Mouse (Mus musculus): Measurements from ENCODE around the gene Fam20c. TPM values are rescaled to one million over a fixed set of nuclear protein-coding genes. Genes with fewer than 3 reads are reported as not detected.
A peak's percentile ranks its signal among the peaks of the same experiment; 100 is the strongest.

The Fam20c gene
- polyA plus RNA-seq, 1 experiment from 2014 or later: 50.3 TPM

- ATAC-seq (ENCODE audit: low read depth): no peak
- Histone ChIP-seq H3K4me1 (replicated peaks) (peaks cover 23% of the 10 kb centered on the region), H3K27me3 (no peaks in the 10 kb centered on the region), H3K4me3 (no peak overlapping the region), H3K4me2 (no peak overlapping the region), H3K9me3 (no peaks in the 10 kb centered on the region), H3K36me3 (no peaks in the 10 kb centered on the region), H3K27ac (replicated peaks) (no peak overlapping the region), H3K9ac (no peak overlapping the region)
- 78% methylated on average over 3 of the region's 3 CpGs for WGBS
Observed at GRCm38 (mm10) chr5:138740150-138740549, 14.2 kb upstream of the Fam20c start.

DNA sequence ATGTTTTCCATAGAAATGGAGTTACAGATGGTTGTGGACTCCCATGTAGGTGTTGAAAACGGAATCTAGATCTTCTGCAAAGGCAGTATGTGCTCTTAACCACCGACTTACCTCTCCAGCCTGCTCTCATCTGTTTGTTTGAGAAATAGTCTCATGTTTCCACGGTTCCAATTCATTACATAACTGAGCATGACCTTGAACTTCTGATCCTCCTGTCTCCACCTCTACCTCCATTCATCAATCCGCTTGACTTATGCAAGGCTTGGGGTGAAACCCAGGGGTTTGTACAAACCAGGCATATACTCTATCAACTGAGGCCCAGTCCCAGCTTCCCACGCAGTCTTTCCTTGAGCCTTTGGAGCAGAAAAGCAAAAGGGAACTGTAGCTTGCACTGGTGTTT, 12.8 kb upstream of the Fam20c start:
- no peak overlapping the region for H3K9ac ChIP-seq
- H3K4me1 ChIP-seq (replicated peaks): peaks cover 23% of the 10 kb centered on the region
- ATAC-seq (ENCODE audit: low read depth): no peak
- no peak overlapping the region for H3K4me3 ChIP-seq
- no peaks in the 10 kb centered on the region for H3K36me3 ChIP-seq
- H3K27ac ChIP-seq (replicated peaks): peak overlapping the region; percentile 62
- H3K27me3 ChIP-seq: no peaks in the 10 kb centered on the region
- WGBS: 75% methylated on average over 5 of the region's 5 CpGs
- no peaks in the 10 kb centered on the region for H3K9me3 ChIP-seq
- H3K4me2 ChIP-seq: no peak overlapping the region

GRCm38 (mm10) chr5:138742281-138742680, 12.0 kb upstream of the Fam20c start:
- 50% methylated on average over 5 of the region's 5 CpGs for WGBS
- ATAC-seq (ENCODE audit: low read depth): peak; percentile 73; the same call in 1 of the 2 replicates

GRCm38 (mm10) chr5:138743631-138744030, 10.7 kb upstream of the Fam20c start:
- no peak overlapping the region for H3K9ac ChIP-seq
- ATAC-seq (ENCODE audit: low read depth): no peak
- WGBS: 68% methylated on average over 2 of the region's 2 CpGs
- H3K27ac ChIP-seq (replicated peaks): no peak overlapping the region
- no peaks in the 10 kb centered on the region for H3K9me3 ChIP-seq
- no peak overlapping the region for H3K4me3 ChIP-seq
- H3K4me1 ChIP-seq (replicated peaks): peaks cover 23% of the 10 kb centered on the region
- 0 out of 2 replicates have a peak, but pooled peaks cover 4% of the 10 kb centered on the region for H3K27me3 ChIP-seq
- no peaks in the 10 kb centered on the region for H3K36me3 ChIP-seq
- no peak overlapping the region for H3K4me2 ChIP-seq

More at GRCm38 (mm10) chr5:138742281-138742680, 12.0 kb upstream of the Fam20c start:
- no peaks in the 10 kb centered on the region for H3K36me3 ChIP-seq
- peaks cover 23% of the 10 kb centered on the region for H3K4me1 ChIP-seq (replicated peaks)
- no peak overlapping the region for H3K4me2 ChIP-seq
- no peak overlapping the region for H3K9ac ChIP-seq
- H3K4me3 ChIP-seq: no peak overlapping the region
- H3K27ac ChIP-seq (replicated peaks): peak overlapping the region; percentile 62
- H3K27me3 ChIP-seq: 0 out of 2 replicates have a peak, but pooled peaks cover under 1% of the 10 kb centered on the region
- H3K9me3 ChIP-seq: no peaks in the 10 kb centered on the region

- no peaks in the 10 kb centered on the region for H3K36me3 ChIP-seq
- 0 out of 2 replicates have a peak, but pooled peaks cover 4% of the 10 kb centered on the region for H3K27me3 ChIP-seq
- no peak overlapping the region for H3K4me3 ChIP-seq
- no peak overlapping the region for H3K27ac ChIP-seq (replicated peaks)
- H3K4me2 ChIP-seq: no peak overlapping the region
- no peak overlapping the region for H3K9ac ChIP-seq
- no peaks in the 10 kb centered on the region for H3K9me3 ChIP-seq
- 91% methylated on average over 5 of the region's 5 CpGs for WGBS
- no peak for ATAC-seq (ENCODE audit: low read depth)
- H3K4me1 ChIP-seq (replicated peaks): peaks cover 23% of the 10 kb centered on the region
Observed at GRCm38 (mm10) chr5:138745378-138746099, 8.8 kb upstream of the Fam20c start.

DNA sequence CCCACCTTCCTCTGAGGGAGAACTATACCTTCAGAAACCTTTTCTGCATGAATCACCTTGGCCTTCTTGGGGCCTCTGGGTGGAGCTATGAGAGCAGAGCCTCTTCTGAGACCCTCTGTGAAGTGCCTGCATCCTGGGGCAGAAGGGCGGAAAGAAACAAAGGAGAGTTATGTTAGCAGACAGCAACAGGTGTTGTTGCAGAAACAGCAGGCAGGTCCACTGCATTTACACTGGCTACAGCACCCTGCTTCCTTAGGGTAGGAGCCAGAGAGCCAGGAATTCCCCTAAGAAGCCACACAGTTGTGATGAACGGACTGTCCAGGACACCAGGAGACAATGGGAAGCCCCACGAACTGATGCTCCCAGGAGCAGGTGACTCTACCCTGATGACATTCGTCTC, 1.0 kb upstream of the Fam20c start:
- Histone ChIP-seq H3K36me3 (peaks cover 5% of the 10 kb centered on the region), H3K9me3 (no peaks in the 10 kb centered on the region), H3K4me2 (peak overlapping the region; percentile 82), H3K27ac (replicated peaks) (peak overlapping the region; percentile 97), H3K9ac (peak overlapping the region; percentile 95), H3K4me1 (replicated peaks) (peaks cover 49% of the 10 kb centered on the region), H3K4me3 (peak overlapping the region; percentile 82), H3K27me3 (peaks cover 7% of the 10 kb centered on the region; the same call in 1 of the 2 replicates)
- 65% methylated on average over 4 of the region's 4 CpGs for WGBS
- no peak for ATAC-seq (ENCODE audit: low read depth)

DNA sequence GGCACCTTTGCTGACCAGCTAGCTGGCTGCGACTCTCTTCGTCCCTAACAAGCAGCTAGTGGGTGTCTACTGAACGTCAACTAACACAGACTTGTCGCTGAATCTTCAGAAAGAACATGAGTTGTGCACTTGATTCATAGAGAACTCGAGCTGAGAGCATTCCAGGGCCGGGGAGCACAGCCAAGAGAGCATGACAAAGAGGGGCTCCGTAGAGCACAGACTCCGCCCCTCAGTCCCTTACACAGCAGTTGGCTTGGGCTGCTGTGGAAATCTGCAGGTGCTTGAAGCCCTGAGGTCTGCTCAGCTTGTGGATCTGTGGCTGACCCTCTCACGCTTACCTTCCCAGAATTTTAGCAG, 390 bp upstream of the Fam20c start:
- H3K27me3 ChIP-seq: peaks cover 7% of the 10 kb centered on the region; the same call in 1 of the 2 replicates
- peak; percentile 51; the same call in 1 of the 2 replicates for ATAC-seq (ENCODE audit: low read depth)
- H3K4me3 ChIP-seq: peak overlapping the region; percentile 82
- peak overlapping the region; percentile 82 for H3K4me2 ChIP-seq
- peaks cover 12% of the 10 kb centered on the region for H3K36me3 ChIP-seq
- peaks cover 56% of the 10 kb centered on the region for H3K4me1 ChIP-seq (replicated peaks)
- no peaks in the 10 kb centered on the region for H3K9me3 ChIP-seq
- 7% methylated on average over 9 of the region's 9 CpGs for WGBS
- peak overlapping the region; percentile 95 for H3K9ac ChIP-seq
- H3K27ac ChIP-seq (replicated peaks): peak overlapping the region; percentile 97

DNA sequence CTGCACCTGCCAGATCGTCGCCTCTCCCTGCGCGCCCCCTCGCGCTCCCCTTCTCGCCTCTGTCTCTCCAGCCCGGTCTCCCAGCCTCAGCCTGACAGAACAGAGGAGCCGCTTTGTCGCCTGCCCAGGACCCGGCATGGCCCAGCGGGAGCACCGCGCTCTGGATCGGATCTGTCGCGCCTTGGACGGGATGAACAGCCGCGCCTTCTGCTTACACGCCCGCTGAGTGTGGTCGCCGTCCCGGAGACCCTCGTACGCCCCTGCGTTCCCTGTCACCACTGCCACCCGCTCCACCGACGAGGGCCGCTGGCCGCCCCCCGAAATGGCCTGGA, 773 bp downstream of the Fam20c start:
- Histone ChIP-seq H3K4me1 (replicated peaks) (peaks cover 68% of the 10 kb centered on the region), H3K9ac (peak overlapping the region; percentile 95), H3K4me3 (peak overlapping the region; percentile 82), H3K27me3 (peaks cover 7% of the 10 kb centered on the region; the same call in 1 of the 2 replicates), H3K9me3 (no peaks in the 10 kb centered on the region), H3K27ac (replicated peaks) (peak overlapping the region; percentile 97), H3K36me3 (peaks cover 23% of the 10 kb centered on the region), H3K4me2 (peak overlapping the region; percentile 82)
- ATAC-seq (ENCODE audit: low read depth): no peak
- under 1% methylated on average over 31 of the region's 34 CpGs for WGBS

- Histone ChIP-seq H3K36me3 (peaks cover 29% of the 10 kb centered on the region), H3K27ac (replicated peaks) (peak overlapping the region; percentile 97), H3K4me3 (peak overlapping the region; percentile 82), H3K9me3 (no peaks in the 10 kb centered on the region), H3K9ac (peak overlapping the region; percentile 95), H3K27me3 (peaks cover 7% of the 10 kb centered on the region; the same call in 1 of the 2 replicates), H3K4me1 (replicated peaks) (peaks cover 74% of the 10 kb centered on the region), H3K4me2 (peak overlapping the region; percentile 82)
- WGBS: under 1% methylated on average over 61 of the region's 61 CpGs
- peak; percentile 7; the same call in 1 of the 2 replicates for ATAC-seq (ENCODE audit: low read depth)
Observed at GRCm38 (mm10) chr5:138755453-138756301, 1.4 kb downstream of the Fam20c start.

DNA sequence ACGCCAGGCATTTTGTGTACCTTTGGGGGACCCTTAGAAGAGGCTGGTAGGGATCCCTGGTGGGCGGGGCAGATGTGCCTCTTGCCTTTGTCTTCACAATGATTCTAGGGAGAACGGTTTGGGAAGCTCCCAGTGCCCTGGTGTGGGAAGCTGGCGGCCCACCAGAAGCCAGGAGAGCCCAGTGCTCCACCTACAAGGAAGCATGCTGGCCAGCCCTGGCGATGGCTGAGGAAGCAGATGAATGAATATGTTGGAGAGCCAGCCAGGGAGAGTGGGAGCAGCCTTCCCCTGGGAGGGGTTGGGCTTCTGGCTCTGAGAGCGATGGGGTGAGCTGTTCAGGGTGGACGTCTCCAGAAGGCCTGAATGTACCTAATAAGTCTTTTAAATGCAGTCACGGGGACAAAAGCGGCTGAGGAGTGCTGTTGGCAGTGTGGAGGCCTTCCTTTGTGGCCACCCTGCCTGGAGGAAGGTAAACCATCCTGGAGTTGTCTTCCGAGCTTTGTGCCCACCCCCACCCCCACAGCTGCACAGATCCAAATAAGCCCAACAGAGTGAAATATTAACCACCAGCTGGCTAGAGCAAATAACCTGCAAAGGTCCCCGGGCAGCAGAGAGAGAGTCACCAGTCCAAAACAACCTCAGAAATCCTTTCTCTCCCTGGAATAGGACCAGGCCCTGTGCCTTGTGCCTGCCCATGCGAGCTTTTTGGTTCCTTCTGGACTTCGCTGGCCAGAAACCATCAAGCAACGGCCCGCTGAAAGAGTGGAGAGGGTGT, 2.2 kb downstream of the Fam20c start:
- Histone ChIP-seq H3K27me3 (peaks cover 7% of the 10 kb centered on the region; the same call in 1 of the 2 replicates), H3K4me3 (peak overlapping the region; percentile 82), H3K9me3 (no peaks in the 10 kb centered on the region), H3K4me2 (peak overlapping the region; percentile 82), H3K36me3 (peaks cover 36% of the 10 kb centered on the region), H3K9ac (peak overlapping the region; percentile 95), H3K4me1 (replicated peaks) (peaks cover 82% of the 10 kb centered on the region), H3K27ac (replicated peaks) (peak overlapping the region; percentile 97)
- ATAC-seq (ENCODE audit: low read depth): peak; percentile 2; the same call in 1 of the 2 replicates
- 11% methylated on average over 15 of the region's 15 CpGs for WGBS

DNA sequence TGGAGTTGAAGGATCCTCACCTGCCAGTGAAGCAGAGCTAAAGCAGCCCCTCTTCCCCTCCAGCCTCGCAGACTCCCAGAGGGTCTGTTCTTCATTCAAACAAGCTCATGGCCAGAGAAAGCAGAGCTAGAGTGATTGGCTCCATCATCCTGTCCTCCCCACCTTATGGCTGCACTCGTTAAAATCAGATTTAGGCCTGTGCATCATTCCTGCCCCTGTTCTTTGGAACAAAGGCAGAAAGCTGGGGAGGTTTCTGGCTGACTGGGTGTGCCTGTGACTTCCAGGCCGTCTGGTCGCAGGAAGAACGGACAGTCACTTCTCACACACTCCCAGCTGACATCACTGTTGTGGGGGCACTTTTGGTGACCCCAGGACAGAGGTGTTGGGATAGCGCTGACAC, 2.8 kb downstream of the Fam20c start:
- peaks cover 88% of the 10 kb centered on the region for H3K4me1 ChIP-seq (replicated peaks)
- H3K27ac ChIP-seq (replicated peaks): peak overlapping the region; percentile 97
- H3K4me3 ChIP-seq: peak overlapping the region; percentile 82
- 51% methylated on average over 6 of the region's 6 CpGs for WGBS
- H3K4me2 ChIP-seq: peak overlapping the region; percentile 82
- H3K27me3 ChIP-seq: peaks cover 7% of the 10 kb centered on the region; the same call in 1 of the 2 replicates
- H3K9ac ChIP-seq: peak overlapping the region; percentile 95
- H3K9me3 ChIP-seq: no peaks in the 10 kb centered on the region
- no peak for ATAC-seq (ENCODE audit: low read depth)
- H3K36me3 ChIP-seq: peaks cover 42% of the 10 kb centered on the region

All from neural tube, embryonic 13.5 days (tissue).